Mouse (Mus musculus): ENCODE data around the gene Narfl. TPM values are rescaled to one million over a fixed set of nuclear protein-coding genes. Genes with fewer than 3 reads are reported as not detected.

Narfl gene
- polyA plus RNA-seq, 1 experiment from 2014 or later, result 24.8 TPM

- ATAC-seq (ENCODE audit: low FRiP score, low read depth), result no peak
- no peaks in the 10 kb centered on the region for H3K36me3 ChIP-seq
- peaks cover 47% of the 10 kb centered on the region for H3K27me3 ChIP-seq
- no peaks in the 10 kb centered on the region for H3K9me3 ChIP-seq
- H3K27ac ChIP-seq (replicated peaks), result no peak overlapping the region
- 73% methylated on average over 9 of the region's 9 CpGs for WGBS
- no peak overlapping the region for H3K4me3 ChIP-seq
- no peak overlapping the region for H3K9ac ChIP-seq (replicated peaks)
- H3K4me1 ChIP-seq, result peaks cover 11% of the 10 kb centered on the region
- H3K4me2 ChIP-seq (replicated peaks), result no peak overlapping the region
Observed at GRCm38 (mm10) chr17:25769331-25769730, 4.2 kb upstream of the Narfl start.

GRCm38 (mm10) chr17:25775318-25776062 lies 1.9 kb downstream of the Narfl start:
- H3K9ac ChIP-seq (replicated peaks), result no peak overlapping the region

GRCm38 (mm10) chr17:25777948-25778347 lies 4.4 kb downstream of the Narfl start:
- Histone ChIP-seq H3K4me1 (peaks cover 11% of the 10 kb centered on the region), H3K27me3 (no peaks in the 10 kb centered on the region), H3K36me3 (peaks cover 44% of the 10 kb centered on the region), H3K9me3 (no peaks in the 10 kb centered on the region), H3K9ac (replicated peaks) (no peak overlapping the region), H3K27ac (replicated peaks) (no peak overlapping the region), H3K4me3 (no peak overlapping the region), H3K4me2 (replicated peaks) (no peak overlapping the region)
- 95% methylated on average over 5 of the region's 5 CpGs for WGBS
- ATAC-seq (ENCODE audit: low FRiP score, low read depth), result no peak

More at GRCm38 (mm10) chr17:25775318-25776062, 1.9 kb downstream of the Narfl start:
- Histone ChIP-seq H3K27ac (replicated peaks) (no peak overlapping the region), H3K9me3 (no peaks in the 10 kb centered on the region), H3K4me1 (peaks cover 10% of the 10 kb centered on the region), H3K27me3 (peaks cover 5% of the 10 kb centered on the region; the same call in 1 of the 2 replicates), H3K4me2 (replicated peaks) (no peak overlapping the region), H3K4me3 (no peak overlapping the region), H3K36me3 (peaks cover 19% of the 10 kb centered on the region)
- 80% methylated on average over 10 of the region's 10 CpGs for WGBS
- no peak for ATAC-seq (ENCODE audit: low FRiP score, low read depth)

GRCm38 (mm10) chr17:25781339-25781738 lies 7.8 kb downstream of the Narfl start:
- WGBS, result 97% methylated on average over 6 of the region's 6 CpGs
- Histone ChIP-seq H3K9ac (replicated peaks) (no peak overlapping the region), H3K9me3 (no peaks in the 10 kb centered on the region), H3K4me3 (no peak overlapping the region), H3K4me1 (peaks cover 24% of the 10 kb centered on the region), H3K27ac (replicated peaks) (no peak overlapping the region), H3K27me3 (no peaks in the 10 kb centered on the region), H3K36me3 (peaks cover 55% of the 10 kb centered on the region), H3K4me2 (replicated peaks) (no peak overlapping the region)
- ATAC-seq (ENCODE audit: low FRiP score, low read depth), result no peak

GRCm38 (mm10) chr17:25783086-25783485 lies 9.5 kb downstream of the Narfl start:
- Histone ChIP-seq H3K27me3 (no peaks in the 10 kb centered on the region), H3K27ac (replicated peaks) (no peak overlapping the region), H3K36me3 (peaks cover 53% of the 10 kb centered on the region), H3K9me3 (no peaks in the 10 kb centered on the region), H3K4me1 (peaks cover 24% of the 10 kb centered on the region), H3K4me3 (no peak overlapping the region), H3K9ac (replicated peaks) (0 out of 2 replicates have a peak overlapping the region, but pooled peaks have one; percentile 78), H3K4me2 (replicated peaks) (peak overlapping the region; percentile 68)
- 88% methylated on average over 7 of the region's 7 CpGs for WGBS
- no peak for ATAC-seq (ENCODE audit: low FRiP score, low read depth)

- Histone ChIP-seq H3K9me3 (no peaks in the 10 kb centered on the region), H3K4me1 (peaks cover 24% of the 10 kb centered on the region), H3K4me3 (peak overlapping the region; percentile 60), H3K27ac (replicated peaks) (no peak overlapping the region), H3K27me3 (no peaks in the 10 kb centered on the region), H3K4me2 (replicated peaks) (peak overlapping the region; percentile 68), H3K9ac (replicated peaks) (peak overlapping the region; percentile 78), H3K36me3 (peaks cover 59% of the 10 kb centered on the region)
- no peak for ATAC-seq (ENCODE audit: low FRiP score, low read depth)
- 85% methylated on average over 15 of the region's 15 CpGs for WGBS
Observed at GRCm38 (mm10) chr17:25783861-25784574, 10.4 kb downstream of the Narfl start.

- under 1% methylated on average over 23 of the region's 23 CpGs for WGBS
- Histone ChIP-seq H3K27me3 (no peaks in the 10 kb centered on the region), H3K9ac (replicated peaks) (peak within 1 kb of the TSS; percentile 78)
Observed at GRCm38 (mm10) chr17:25785281-25785745, 11.7 kb downstream of the Narfl start, which contains the start of gene Haghl. Gene Haghl, minus strand, starts transcription at chr17:25785673.

GRCm38 (mm10) chr17:25786280-25786679 lies 12.7 kb downstream of the Narfl start, which contains the start of gene Ccdc78:
Gene Ccdc78, plus strand, starts transcription at chr17:25786580.
- Histone ChIP-seq H3K4me2 (replicated peaks) (peak within 1 kb of the TSS; percentile 68), H3K4me3 (peak within 1 kb of the TSS; percentile 60), H3K36me3 (peaks cover 54% of the 10 kb centered on the region), H3K4me1 (peaks cover 34% of the 10 kb centered on the region), H3K27ac (replicated peaks) (peak within 1 kb of the TSS; percentile 85), H3K9ac (replicated peaks) (peak within 1 kb of the TSS; percentile 78), H3K27me3 (no peaks in the 10 kb centered on the region), H3K9me3 (no peaks in the 10 kb centered on the region)
- 87% methylated on average over 3 of the region's 3 CpGs for WGBS
- no peak for ATAC-seq (ENCODE audit: low FRiP score, low read depth)

More at GRCm38 (mm10) chr17:25785281-25785745, 11.7 kb downstream of the Narfl start, which contains the start of gene Haghl:
- H3K4me3 ChIP-seq, result peak within 1 kb of the TSS; percentile 60
- H3K4me1 ChIP-seq, result peaks cover 24% of the 10 kb centered on the region
- peak; percentile 80 for ATAC-seq (ENCODE audit: low FRiP score, low read depth)
- H3K27ac ChIP-seq (replicated peaks), result peak within 1 kb of the TSS; percentile 85
- H3K4me2 ChIP-seq (replicated peaks), result peak within 1 kb of the TSS; percentile 68
- H3K36me3 ChIP-seq, result peaks cover 60% of the 10 kb centered on the region
- no peaks in the 10 kb centered on the region for H3K9me3 ChIP-seq

- WGBS, result 95% methylated on average over 9 of the region's 9 CpGs
- Histone ChIP-seq H3K27me3 (no peaks in the 10 kb centered on the region), H3K9me3 (no peaks in the 10 kb centered on the region), H3K4me1 (peaks cover 40% of the 10 kb centered on the region), H3K9ac (replicated peaks) (no peak overlapping the region), H3K36me3 (peaks cover 47% of the 10 kb centered on the region), H3K27ac (replicated peaks) (no peak overlapping the region), H3K4me2 (replicated peaks) (no peak overlapping the region), H3K4me3 (no peak overlapping the region)
- ATAC-seq (ENCODE audit: low FRiP score, low read depth), result no peak
Observed at GRCm38 (mm10) chr17:25786781-25787504, 13.4 kb downstream of the Narfl start.

- Histone ChIP-seq H3K4me3 (peak overlapping the region; percentile 69), H3K36me3 (peaks cover 26% of the 10 kb centered on the region), H3K4me2 (replicated peaks) (peak overlapping the region; percentile 90), H3K9me3 (no peaks in the 10 kb centered on the region), H3K27ac (replicated peaks) (peak overlapping the region; percentile 93), H3K4me1 (peaks cover 56% of the 10 kb centered on the region), H3K27me3 (no peaks in the 10 kb centered on the region), H3K9ac (replicated peaks) (peak overlapping the region; percentile 83)
- ATAC-seq (ENCODE audit: low FRiP score, low read depth), result no peak
- 20% methylated on average over 19 of the region's 19 CpGs for WGBS
Observed at GRCm38 (mm10) chr17:25791320-25791842, 17.8 kb downstream of the Narfl start.

GRCm38 (mm10) chr17:25791843-25792527 lies 18.4 kb downstream of the Narfl start:
- Histone ChIP-seq H3K4me3 (peak overlapping the region; percentile 69), H3K9ac (replicated peaks) (peak overlapping the region; percentile 83), H3K4me1 (peaks cover 57% of the 10 kb centered on the region), H3K36me3 (peaks cover 26% of the 10 kb centered on the region), H3K9me3 (no peaks in the 10 kb centered on the region), H3K27me3 (no peaks in the 10 kb centered on the region), H3K27ac (replicated peaks) (peak overlapping the region; percentile 93), H3K4me2 (replicated peaks) (peak overlapping the region; percentile 90)
- under 1% methylated on average over 45 of the region's 45 CpGs for WGBS
- peak; percentile 24 for ATAC-seq (ENCODE audit: low FRiP score, low read depth)
